Mouse (Mus musculus): Measurements from ENCODE around the gene Gm17490.

DNA sequence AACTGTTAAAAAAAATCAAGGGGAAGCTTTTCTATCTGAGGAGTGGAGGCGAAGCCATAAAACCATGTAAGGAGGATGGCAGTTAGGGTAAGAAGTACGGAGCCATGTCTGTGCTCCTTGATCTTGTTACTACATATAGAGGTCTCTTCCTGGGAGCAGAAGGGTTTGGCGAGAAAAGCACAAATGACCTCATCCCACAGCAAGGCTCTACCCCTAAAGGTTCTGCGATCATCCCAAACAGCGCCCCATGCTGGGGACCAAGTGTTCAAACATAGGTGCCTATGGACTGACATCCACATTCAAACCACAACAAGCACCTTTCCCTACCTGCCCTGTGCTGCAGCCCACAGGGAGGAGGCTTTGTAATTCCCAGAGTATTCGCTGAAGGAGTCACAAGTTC is 38.3 kb upstream of the Gm17490 start:
- TF ChIP-seq CTCF (IDR thresholded peaks at IDR 0.05) = no peak; the same call in 1 of the 2 replicates
- no peak for TF ChIP-seq POLR2A (IDR thresholded peaks at IDR 0.05; ENCODE audit: insufficient read depth, low read depth, low read length)
- TF ChIP-seq EP300 (IDR thresholded peaks at IDR 0.05; ENCODE audit: insufficient read depth, low read depth, low read length) = no peak
